Mouse (Mus musculus): ENCODE data around the gene Cul9.

- TF ChIP-seq POLR2A (IDR thresholded peaks at IDR 0.05; ENCODE audit: control insufficient read depth, extremely low read depth, insufficient read depth, low read length, poor library complexity) (no peak), CTCF (IDR thresholded peaks at IDR 0.05; ENCODE audit: borderline replicate concordance, control insufficient read depth, extremely low read depth, insufficient read depth, low read length, poor library complexity) (no peak)
Observed at GRCm38 (mm10) chr17:46591406-46591805, 45.2 kb upstream of the Cul9 start.

All from thymus, adult 2 months (tissue).